Mouse (Mus musculus) thymus, adult 2 months (tissue): ENCODE measurements around the gene Pfas. TPM values are rescaled to one million over a fixed set of nuclear protein-coding genes. Genes with fewer than 3 reads are reported as not detected.
"Not testable (repeated sequence)": the region's sequence is repeated elsewhere in the genome, so short reads cannot be mapped to it uniquely, and the experiment has no call there.

Experiments
- DNase-seq: peaks from one replicate; pipeline ENCODE4 v3.0.0; 2021
- H3K27ac ChIP-seq: fragments of 200-500 bp; 2 replicates; pipeline ENCODE4 v1.5.1; 2012; ENCODE audit warnings: low read length, control low read depth; ENCODE audit not compliant: control insufficient read depth, insufficient read depth
- H3K27me3 ChIP-seq: fragments of 200-500 bp; 2 replicates; pipeline ENCODE4 v1.6.1; 2012; ENCODE audit warnings: mild to moderate bottlenecking, low read length, moderate library complexity, mixed read lengths; ENCODE audit not compliant: control insufficient read depth, insufficient read depth
- H3K36me3 ChIP-seq: fragments of 200-500 bp; 2 replicates; pipeline ENCODE4 v1.6.1; 2012; ENCODE audit warnings: mild to moderate bottlenecking, low read length, moderate library complexity; ENCODE audit not compliant: control insufficient read depth, insufficient read depth
- H3K4me1 ChIP-seq: fragments of 200-500 bp; replicated peaks from 2 replicates; pipeline ENCODE4 v1.6.1; 2012; ENCODE audit warnings: low read length; ENCODE audit not compliant: control insufficient read depth, insufficient read depth
- H3K4me3 ChIP-seq: fragments of 200-500 bp; 2 replicates; pipeline ENCODE4 v1.5.1; 2012; ENCODE audit warnings: mild to moderate bottlenecking, low read length, control low read depth, moderate library complexity; ENCODE audit not compliant: control insufficient read depth, insufficient read depth
- CTCF ChIP-seq: fragments of 200-500 bp; IDR thresholded peaks from 2 replicates; pipeline ENCODE4 v1.5.1; 2012; ENCODE audit warnings: mild to moderate bottlenecking, control low read depth, low read length, moderate library complexity, borderline replicate concordance; ENCODE audit not compliant: control insufficient read depth, poor library complexity, insufficient read depth; ENCODE audit errors: extremely low read depth
- POLR2A ChIP-seq: fragments of 200-500 bp; IDR thresholded peaks from 2 replicates; pipeline ENCODE4 v1.6.1; 2012; ENCODE audit warnings: mild to moderate bottlenecking, low read length, control low read depth, moderate library complexity; ENCODE audit not compliant: control insufficient read depth, poor library complexity, insufficient read depth; ENCODE audit errors: extremely low read depth
- WGBS: fragments of 180-500 bp; shearing (Covaris S2); methylation state at CpG from one replicate; pipeline ENCODE4 v1.1.7; 2018; 5-methylcytosine and 5-hydroxymethylcytosine counted together
- polyA plus RNA-seq: library from polyadenylated mRNA; depleted of rRNA; stranded (reverse); fragments of >200 nt; gene quantifications from 2 replicates; pipeline ENCODE4 v1.2.3, GENCODE M21; 2012

Pfas gene
- polyA plus RNA-seq, 1 experiment, result 28.5 TPM

DNA sequence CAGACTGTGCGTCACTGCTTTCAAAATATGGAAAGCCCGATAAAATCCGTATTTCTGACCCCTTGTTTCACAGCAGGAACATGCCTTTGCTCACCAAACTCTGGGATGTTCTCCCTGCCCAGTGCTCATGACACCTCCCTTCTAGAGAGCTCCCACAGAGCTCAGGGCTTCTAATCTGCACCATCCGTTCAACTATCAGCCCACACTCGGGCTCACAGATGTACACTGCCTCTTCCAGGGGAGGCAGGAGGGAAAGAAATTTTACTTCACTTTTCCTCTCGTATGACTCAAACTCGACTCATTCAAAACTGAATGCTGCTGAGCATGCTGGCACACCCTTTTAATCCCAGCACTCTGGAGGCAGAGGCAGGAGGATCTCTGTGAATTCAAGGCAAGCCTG, 3.1 kb downstream of the Pfas start:
- Histone ChIP-seq H3K4me3 (no peak overlapping the region), H3K27ac (no peak overlapping the region), H3K27me3 (no peaks in the 10 kb centered on the region), H3K4me1 (no peaks in the 10 kb centered on the region), H3K36me3 (peaks cover 20% of the 10 kb centered on the region)
- WGBS, result 95% methylated on average over 7 of the region's 7 CpGs
- TF ChIP-seq CTCF, result no peak
- no peak for TF ChIP-seq POLR2A
- no peak for DNase-seq

DNA sequence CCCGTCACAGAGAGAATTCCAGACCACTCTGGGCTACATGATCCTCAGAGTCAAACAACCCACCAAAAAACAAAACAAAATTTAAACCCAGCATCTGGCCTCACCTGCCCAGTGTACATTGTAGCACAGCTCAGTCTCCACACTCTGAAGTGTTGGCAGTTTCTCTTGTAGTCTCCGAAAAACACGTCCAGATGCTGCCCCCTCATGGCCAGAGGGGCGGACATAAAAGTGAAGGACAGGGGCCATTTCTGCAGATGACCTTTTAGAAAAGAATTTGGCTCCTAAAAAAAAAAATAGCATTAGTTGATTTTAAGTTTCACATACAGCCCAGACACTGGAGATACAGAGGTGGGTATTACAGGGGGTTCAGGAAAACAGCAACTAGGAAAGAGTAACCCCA, 4.7 kb downstream of the Pfas start:
- peaks cover 35% of the 10 kb centered on the region for H3K36me3 ChIP-seq

DNA sequence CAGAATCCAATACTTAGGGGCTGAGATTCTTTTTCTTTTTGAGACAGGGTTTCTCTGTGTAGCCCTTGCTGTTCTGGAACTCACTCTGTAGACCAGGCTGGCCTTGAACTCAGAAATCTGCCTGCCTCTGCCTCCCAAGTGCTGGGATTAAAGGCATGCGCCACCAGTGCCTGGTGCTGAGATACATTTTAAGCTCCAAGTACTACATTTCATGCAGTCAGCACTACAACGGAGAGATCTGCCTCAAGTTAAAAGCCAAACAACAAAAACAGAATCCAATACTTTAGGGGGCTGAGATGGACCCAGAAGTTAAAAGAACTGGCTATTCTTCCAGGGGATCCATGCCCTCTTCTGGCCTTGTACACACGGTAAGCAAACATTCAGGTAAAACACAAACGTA, 5.5 kb downstream of the Pfas start:
- not testable (repeated sequence) for H3K27ac ChIP-seq, H3K4me1 ChIP-seq, H3K4me3 ChIP-seq, DNase-seq, H3K27me3 ChIP-seq
- peaks cover 36% of the 10 kb centered on the region for H3K36me3 ChIP-seq
- 99% methylated on average over 4 of the region's 4 CpGs for WGBS

More for the DNA sequence above, 4.7 kb downstream of the Pfas start:
- no peak for TF ChIP-seq CTCF
- TF ChIP-seq POLR2A, result no peak
- 82% methylated on average over 4 of the region's 4 CpGs for WGBS
- H3K4me3 ChIP-seq, result no peak overlapping the region
- H3K27me3 ChIP-seq, result no peaks in the 10 kb centered on the region
- no peak for DNase-seq
- H3K27ac ChIP-seq, result no peak overlapping the region
- no peaks in the 10 kb centered on the region for H3K4me1 ChIP-seq

DNA sequence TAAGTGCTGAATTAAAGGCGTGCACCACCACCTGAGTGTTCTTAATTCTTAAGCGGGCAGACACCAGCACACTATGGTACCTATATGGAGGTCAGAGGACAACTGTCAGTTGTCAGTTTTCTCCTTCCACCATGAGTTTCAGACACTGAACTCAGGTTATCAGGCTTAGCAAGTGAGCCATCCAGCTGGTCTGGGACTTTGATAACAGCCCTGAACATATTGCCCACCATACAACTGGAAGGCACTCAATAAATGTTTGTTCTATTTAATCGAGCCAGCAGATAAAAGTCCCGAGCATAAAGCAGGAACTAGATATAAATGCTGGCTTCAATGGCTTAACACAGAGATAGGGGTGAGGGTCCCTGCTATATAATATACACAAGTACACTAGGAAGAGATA, 11.2 kb downstream of the Pfas start:
- Histone ChIP-seq H3K27ac (no peak overlapping the region), H3K27me3 (no peaks in the 10 kb centered on the region), H3K36me3 (peaks cover 48% of the 10 kb centered on the region), H3K4me3 (no peak overlapping the region), H3K4me1 (no peaks in the 10 kb centered on the region)
- 95% methylated on average over 4 of the region's 4 CpGs for WGBS
- no peak for DNase-seq
- TF ChIP-seq POLR2A (no peak), CTCF (no peak)

DNA sequence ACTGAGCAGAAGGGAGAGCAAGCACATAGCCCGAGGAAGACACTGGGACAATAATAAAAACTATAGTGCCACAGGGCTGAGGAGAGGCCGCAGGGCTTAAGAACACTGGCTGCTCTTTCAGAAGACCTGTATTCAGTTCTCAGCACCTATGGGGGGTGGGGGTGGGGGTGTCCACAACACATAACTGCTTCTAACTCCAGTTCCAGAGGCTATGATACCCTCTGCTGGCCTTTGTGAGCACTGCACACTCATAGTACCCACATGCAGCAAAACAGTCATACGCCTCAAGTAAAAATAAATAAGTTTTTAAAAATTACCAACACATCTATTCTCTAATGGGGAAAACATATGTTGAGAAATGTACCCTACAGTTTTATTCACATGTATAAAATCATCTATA, 13.9 kb downstream of the Pfas start:
- WGBS, result 91% methylated on average over 3 of the region's 3 CpGs
- Histone ChIP-seq H3K36me3 (peaks cover 34% of the 10 kb centered on the region), H3K4me1 (no peaks in the 10 kb centered on the region), H3K27ac (no peak overlapping the region), H3K27me3 (no peaks in the 10 kb centered on the region), H3K4me3 (no peak overlapping the region)
- no peak for DNase-seq
- no peak for TF ChIP-seq CTCF
- TF ChIP-seq POLR2A, result no peak

DNA sequence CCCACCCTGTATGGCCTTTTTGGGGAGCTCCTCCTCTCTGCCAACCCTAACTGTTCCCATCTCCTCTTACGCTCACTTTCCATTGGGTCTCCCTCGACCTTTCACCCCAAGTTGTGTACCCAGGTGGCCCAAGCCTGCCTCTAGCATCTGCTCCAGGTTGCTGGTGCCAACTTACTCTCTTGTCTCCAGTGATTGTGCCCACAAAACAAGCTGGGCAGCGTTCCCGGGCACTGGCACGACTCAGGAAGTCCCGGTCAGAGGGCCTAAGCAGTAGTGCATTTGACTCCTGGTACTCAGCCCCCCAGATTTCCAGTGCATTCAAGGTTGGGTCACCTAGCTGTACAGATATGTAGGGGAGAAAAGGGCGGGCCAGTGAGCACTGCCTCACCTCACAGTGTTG, 15.1 kb downstream of the Pfas start:
- Histone ChIP-seq H3K27me3 (no peaks in the 10 kb centered on the region), H3K4me1 (no peaks in the 10 kb centered on the region), H3K36me3 (peaks cover 25% of the 10 kb centered on the region), H3K27ac (no peak overlapping the region), H3K4me3 (no peak overlapping the region)
- no peak for DNase-seq
- WGBS, result 95% methylated on average over 7 of the region's 7 CpGs
- TF ChIP-seq POLR2A (no peak), CTCF (no peak)

DNA sequence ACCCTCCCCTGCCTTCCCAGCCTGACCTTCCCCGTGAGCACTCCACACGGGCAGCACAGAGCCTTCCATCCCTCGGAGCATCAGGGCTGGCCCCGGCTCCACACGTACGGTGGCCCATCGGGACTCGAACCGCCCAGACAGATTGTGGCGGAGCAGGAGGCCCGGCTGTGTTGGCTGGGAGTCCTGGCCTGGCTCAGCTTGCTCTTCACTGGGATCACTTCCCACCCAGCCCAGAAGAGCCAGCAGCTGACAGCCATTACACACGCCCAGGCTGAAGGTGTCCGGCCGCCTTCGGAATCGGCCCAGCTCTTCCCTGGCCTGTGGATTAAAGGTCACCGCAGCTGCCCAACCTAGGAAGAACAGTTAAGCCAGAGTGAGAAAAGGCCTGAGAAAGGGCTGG, 19.9 kb downstream of the Pfas start:
- 98% methylated on average over 17 of the region's 17 CpGs for WGBS
- DNase-seq, result no peak
- Histone ChIP-seq H3K27me3 (no peaks in the 10 kb centered on the region), H3K27ac (no peak overlapping the region), H3K36me3 (peaks cover 14% of the 10 kb centered on the region), H3K4me3 (no peak overlapping the region), H3K4me1 (no peaks in the 10 kb centered on the region)
- TF ChIP-seq CTCF (no peak), POLR2A (no peak)
